Mouse (Mus musculus) brain, embryonic 14.5 days (tissue): ENCODE results near the gene H2-Ob.

Experiments
- CTCF ChIP-seq: fragments of 200-500 bp; IDR thresholded peaks from 2 replicates; pipeline ENCODE4 v1.5.1; 2012; ENCODE audit warnings: inconsistent platforms, mild to moderate bottlenecking, moderate library complexity, borderline replicate concordance; ENCODE audit not compliant: insufficient read depth, insufficient read length; ENCODE audit errors: extremely low read depth
- POLR2A ChIP-seq: fragments of 200-500 bp; IDR thresholded peaks from 2 replicates; pipeline ENCODE4 v1.6.1; 2012; ENCODE audit warnings: mild to moderate bottlenecking, inconsistent platforms, borderline replicate concordance; ENCODE audit not compliant: poor library complexity, insufficient read depth, insufficient read length, severe bottlenecking; ENCODE audit errors: extremely low read depth

- TF ChIP-seq CTCF (no peak), POLR2A (no peak)
Measured at GRCm38 (mm10) chr17:34272102-34272501, 33.4 kb downstream of the H2-Ob start.
